Mouse (Mus musculus) layer of hippocampus, adult 9-10 months (tissue): ENCODE measurements around the gene Rgl1.

Experiments used
- DNase-seq: peaks from one replicate; pipeline ENCODE4 v3.0.0; 2022; ENCODE audit warnings: low spot score

The Rgl1 gene

GRCm38 (mm10) chr1:152549061-152549738, 217.0 kb downstream of the Rgl1 start:
- no peak for DNase-seq

- no peak for DNase-seq
These were observed 222.5 kb downstream of the Rgl1 start for GRCm38 (mm10) chr1:152543449-152544159.

- no peak for DNase-seq
These were observed 223.3 kb downstream of the Rgl1 start for GRCm38 (mm10) chr1:152542747-152543378.

GRCm38 (mm10) chr1:152540304-152540887, 225.8 kb downstream of the Rgl1 start:
- DNase-seq, result no peak

GRCm38 (mm10) chr1:152538817-152539216, 227.3 kb downstream of the Rgl1 start:
- DNase-seq, result no peak

- no peak for DNase-seq
These were observed 229.0 kb downstream of the Rgl1 start for GRCm38 (mm10) chr1:152537186-152537585.

GRCm38 (mm10) chr1:152536416-152537018, 229.6 kb downstream of the Rgl1 start:
- no peak for DNase-seq

- DNase-seq, result no peak
These were observed 231.6 kb downstream of the Rgl1 start for GRCm38 (mm10) chr1:152534531-152534930.

- DNase-seq, result no peak
These were observed 234.7 kb downstream of the Rgl1 start for GRCm38 (mm10) chr1:152531498-152531897.

GRCm38 (mm10) chr1:152528778-152529177, 237.4 kb downstream of the Rgl1 start:
- DNase-seq, result no peak

- no peak for DNase-seq
These were observed 237.9 kb downstream of the Rgl1 start for GRCm38 (mm10) chr1:152528214-152528613.

GRCm38 (mm10) chr1:152526154-152526553, 240.0 kb downstream of the Rgl1 start:
- DNase-seq, result no peak

GRCm38 (mm10) chr1:152524987-152525648, 241.0 kb downstream of the Rgl1 start:
- DNase-seq, result peak; percentile 85

- no peak for DNase-seq
These were observed 241.9 kb downstream of the Rgl1 start for GRCm38 (mm10) chr1:152524098-152524892.

GRCm38 (mm10) chr1:152523292-152523691, 242.9 kb downstream of the Rgl1 start:
- no peak for DNase-seq

GRCm38 (mm10) chr1:152522226-152522625, 243.9 kb downstream of the Rgl1 start:
- DNase-seq, result peak; percentile 62

- DNase-seq, result no peak
These were observed 245.2 kb downstream of the Rgl1 start for GRCm38 (mm10) chr1:152520798-152521575.

- DNase-seq, result no peak
These were observed 247.2 kb downstream of the Rgl1 start for GRCm38 (mm10) chr1:152518971-152519370.

GRCm38 (mm10) chr1:152517057-152517570, 249.0 kb downstream of the Rgl1 start:
- DNase-seq, result no peak

GRCm38 (mm10) chr1:152514256-152514655, 251.9 kb downstream of the Rgl1 start:
- DNase-seq, result no peak
